Mouse (Mus musculus): Measurements from ENCODE around the gene Ldoc1. TPM values are rescaled to one million over a fixed set of nuclear protein-coding genes. Genes with fewer than 3 reads are reported as not detected.

The Ldoc1 gene
- not detected for polyA plus RNA-seq (2017; shearing (Covaris generic))

GRCm38 (mm10) chrX:61709302-61710033, at the start of gene Ldoc1:
TSS of gene Ldoc1 (plus strand) at chrX:61709497.

